Mouse (Mus musculus): ENCODE results near the gene Shank2. TPM values are rescaled to one million over a fixed set of nuclear protein-coding genes. Genes with fewer than 3 reads are reported as not detected.
A peak's percentile ranks its signal among the peaks of the same experiment; 100 is the strongest.

Shank2 gene
- total RNA-seq, 2 experiments from 2014 or later, result 0.08 to 0.14 TPM

- intact Hi-C loops (cut with DNase I), result no loop called here
- Histone ChIP-seq H3K27ac (no peak overlapping the region), H3K4me3 (no peak overlapping the region)
- no peak for TF ChIP-seq CTCF (IDR thresholded peaks at IDR 0.05)
- DNase-seq, result no peak
These were observed 230.5 kb downstream of the Shank2 start for GRCm38 (mm10) chr7:144232132-144232706.

DNA sequence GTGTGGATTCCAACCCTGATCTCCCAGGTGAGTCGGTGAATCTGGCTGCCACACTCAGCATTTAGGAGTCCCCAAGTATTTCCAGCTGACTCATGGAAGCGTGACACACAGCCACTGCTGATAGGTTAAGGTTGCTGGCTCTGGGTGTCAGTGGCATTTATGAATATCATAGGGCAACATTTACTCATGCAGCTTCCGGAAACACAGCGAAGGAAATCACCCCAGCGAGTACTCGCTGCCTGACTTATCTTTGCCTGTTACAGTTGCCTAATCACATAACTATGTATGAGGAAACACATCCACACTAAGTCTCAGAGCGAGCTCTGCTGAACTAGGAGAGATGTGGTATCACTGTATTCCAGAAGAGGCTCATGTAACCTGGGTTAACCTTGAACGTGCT lies 231.8 kb downstream of the Shank2 start:
- Histone ChIP-seq H3K27ac (no peak overlapping the region), H3K4me3 (no peak overlapping the region)
- DNase-seq, result no peak
- intact Hi-C loops (cut with DNase I), result no loop called here
- TF ChIP-seq CTCF (IDR thresholded peaks at IDR 0.05), result no peak

GRCm38 (mm10) chr7:144234783-144235182 lies 233.1 kb downstream of the Shank2 start:
- Histone ChIP-seq H3K4me3 (no peak overlapping the region), H3K27ac (no peak overlapping the region)
- DNase-seq, result no peak
- TF ChIP-seq CTCF (IDR thresholded peaks at IDR 0.05), result peak; percentile 11; the same call in 1 of the 2 replicates
- intact Hi-C loops (cut with DNase I), result no loop called here

DNA sequence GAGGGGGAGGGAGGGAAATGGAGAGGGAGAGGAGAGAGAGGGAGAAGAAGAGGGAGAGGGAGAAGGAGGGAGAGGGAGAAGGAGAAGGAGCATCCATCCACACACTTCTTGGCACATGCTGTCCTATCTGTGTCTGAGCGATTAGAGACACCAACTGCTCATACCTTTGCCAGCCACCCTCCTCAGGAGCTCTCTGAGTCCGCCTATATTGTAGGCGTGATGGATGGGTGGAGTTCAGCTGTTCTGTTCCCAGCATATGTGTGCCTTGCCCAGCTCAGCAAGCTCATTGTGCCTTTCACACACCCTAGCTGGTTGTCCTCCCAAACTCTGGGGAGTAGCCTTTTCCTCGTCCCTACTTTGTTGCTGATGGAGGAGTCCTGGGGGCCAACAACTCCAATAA lies 233.8 kb downstream of the Shank2 start:
- no peak overlapping the region for H3K27ac ChIP-seq
- intact Hi-C loops (cut with DNase I), result no loop called here
- no peak for TF ChIP-seq CTCF (IDR thresholded peaks at IDR 0.05)
- no peak overlapping the region for H3K4me3 ChIP-seq
- no peak for DNase-seq

DNA sequence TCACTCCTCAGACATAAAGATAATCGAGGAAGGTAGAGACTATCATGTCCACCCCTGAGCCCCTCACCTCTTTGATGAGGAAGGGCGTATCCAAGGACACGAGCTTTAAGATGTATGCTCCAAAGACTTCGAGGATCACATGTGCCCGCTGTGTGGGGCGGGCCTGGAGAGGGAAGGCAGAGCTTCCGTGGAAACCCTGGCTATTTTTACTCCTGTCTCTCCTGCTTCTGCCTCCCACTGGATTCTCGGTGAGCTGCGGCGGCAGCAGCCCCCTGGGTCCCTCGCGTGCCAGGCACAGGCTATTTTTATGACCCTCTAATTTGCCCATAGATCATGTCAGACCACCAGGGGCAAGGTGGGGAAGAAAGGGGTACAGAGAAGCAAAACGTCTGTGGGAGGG lies 235.1 kb downstream of the Shank2 start:
- H3K27ac ChIP-seq, result no peak overlapping the region
- intact Hi-C loops (cut with DNase I), result no loop called here

DNA sequence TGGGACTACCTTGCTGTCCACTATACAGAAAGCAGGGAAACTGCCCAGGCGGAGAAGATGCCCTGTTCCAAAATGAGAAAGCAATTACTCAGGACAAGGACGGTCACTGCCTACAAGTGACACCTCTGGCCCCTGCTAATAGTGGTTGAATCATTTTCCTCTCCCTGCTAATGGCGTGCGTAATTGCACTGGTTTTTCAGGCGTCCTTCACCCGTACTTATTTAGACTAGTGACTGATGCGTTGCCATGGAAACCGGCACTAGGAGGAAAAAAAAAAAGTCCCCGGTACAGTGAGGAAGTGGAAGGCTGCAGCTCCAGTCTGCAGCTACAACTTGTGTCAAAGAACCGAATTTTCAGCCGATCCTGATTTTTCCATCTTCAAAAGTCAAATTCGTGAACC lies 236.7 kb downstream of the Shank2 start:
- H3K27ac ChIP-seq, result no peak overlapping the region
- intact Hi-C loops (cut with DNase I), result no loop called here
- TF ChIP-seq CTCF (IDR thresholded peaks at IDR 0.05), result no peak
- peak; percentile 8 for DNase-seq
- H3K4me3 ChIP-seq, result no peak overlapping the region

More for the DNA sequence above, 235.1 kb downstream of the Shank2 start:
- TF ChIP-seq CTCF (IDR thresholded peaks at IDR 0.05), result no peak
- H3K4me3 ChIP-seq, result no peak overlapping the region
- DNase-seq, result no peak

GRCm38 (mm10) chr7:144238992-144239391 lies 237.3 kb downstream of the Shank2 start:
- no peak overlapping the region for H3K4me3 ChIP-seq
- no peak overlapping the region for H3K27ac ChIP-seq
- intact Hi-C loops (cut with DNase I), result no loop called here
- no peak for TF ChIP-seq CTCF (IDR thresholded peaks at IDR 0.05)
- DNase-seq, result no peak

DNA sequence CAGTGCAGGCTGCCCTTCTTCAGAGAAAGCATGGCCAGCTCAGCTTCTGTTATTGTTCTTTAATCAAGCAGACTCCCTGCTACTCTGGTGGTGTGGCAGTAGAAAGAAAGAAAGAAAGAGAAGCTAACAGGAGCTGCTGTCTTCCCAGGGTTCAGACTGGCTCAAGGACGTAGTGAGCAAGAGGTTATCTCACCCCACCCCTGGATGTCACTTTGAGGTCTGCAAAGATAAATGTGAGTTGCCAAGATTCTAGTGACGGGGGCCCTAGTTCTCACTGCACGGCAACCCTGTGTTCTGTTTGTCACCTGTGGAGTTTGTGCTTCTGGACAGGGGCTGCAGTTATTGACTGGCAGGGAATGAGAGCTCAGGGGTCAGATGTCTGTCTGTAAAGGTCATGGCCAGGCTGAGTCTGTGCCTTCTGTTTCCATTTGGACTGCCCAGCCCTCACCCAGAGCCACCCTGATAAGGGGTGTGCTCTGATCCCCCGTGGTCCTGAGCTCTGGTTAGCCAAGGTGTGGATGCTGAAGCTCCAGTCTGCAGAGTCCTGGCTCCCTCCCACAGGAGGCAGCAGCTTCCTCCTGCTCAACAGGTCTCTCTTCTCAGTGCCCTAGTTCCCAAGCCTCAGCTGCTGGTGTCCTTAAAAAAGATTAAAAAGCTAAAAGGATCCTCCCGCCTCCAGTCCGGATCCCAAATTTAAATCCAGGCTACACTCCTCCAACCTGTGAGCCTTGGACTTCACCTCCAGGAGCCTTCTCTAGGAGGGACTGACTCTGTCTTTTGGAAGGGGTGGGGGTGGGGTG lies 238.0 kb downstream of the Shank2 start:
- Histone ChIP-seq H3K27ac (no peak overlapping the region), H3K4me3 (no peak overlapping the region)
- TF ChIP-seq CTCF (IDR thresholded peaks at IDR 0.05), result no peak
- DNase-seq, result no peak
- intact Hi-C loops (cut with DNase I), result no loop called here

GRCm38 (mm10) chr7:144240736-144241343 lies 239.1 kb downstream of the Shank2 start:
- intact Hi-C loops (cut with DNase I), result no loop called here
- DNase-seq, result no peak
- TF ChIP-seq CTCF (IDR thresholded peaks at IDR 0.05), result no peak
- H3K4me3 ChIP-seq, result no peak overlapping the region
- H3K27ac ChIP-seq, result no peak overlapping the region

DNA sequence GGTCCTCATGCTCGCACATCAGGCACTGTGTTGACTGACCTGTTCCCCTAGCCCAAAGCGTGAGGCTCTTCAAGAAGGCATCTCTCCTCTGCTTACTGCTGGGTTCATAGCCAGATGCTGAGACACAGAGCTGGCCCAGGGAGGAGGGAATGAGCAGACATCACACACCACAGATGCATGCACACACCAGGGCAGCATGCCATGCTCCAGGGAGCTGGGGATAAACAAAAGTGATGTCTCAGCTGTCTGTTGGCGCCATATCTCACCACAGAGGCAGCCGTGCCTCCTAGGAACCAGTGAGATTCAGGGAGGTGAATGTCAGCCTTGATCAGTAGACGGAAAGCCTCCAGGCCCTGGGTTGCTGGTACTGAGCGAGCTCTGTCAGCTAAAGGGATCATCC lies 242.5 kb downstream of the Shank2 start:
- intact Hi-C loops (cut with DNase I), result no loop called here

GRCm38 (mm10) chr7:144246271-144246670 lies 244.5 kb downstream of the Shank2 start:
- intact Hi-C loops (cut with DNase I), result no loop called here

More for the DNA sequence above, 242.5 kb downstream of the Shank2 start:
- H3K4me3 ChIP-seq, result no peak overlapping the region
- H3K27ac ChIP-seq, result no peak overlapping the region
- DNase-seq, result peak; percentile 6
- TF ChIP-seq CTCF (IDR thresholded peaks at IDR 0.05), result no peak

DNA sequence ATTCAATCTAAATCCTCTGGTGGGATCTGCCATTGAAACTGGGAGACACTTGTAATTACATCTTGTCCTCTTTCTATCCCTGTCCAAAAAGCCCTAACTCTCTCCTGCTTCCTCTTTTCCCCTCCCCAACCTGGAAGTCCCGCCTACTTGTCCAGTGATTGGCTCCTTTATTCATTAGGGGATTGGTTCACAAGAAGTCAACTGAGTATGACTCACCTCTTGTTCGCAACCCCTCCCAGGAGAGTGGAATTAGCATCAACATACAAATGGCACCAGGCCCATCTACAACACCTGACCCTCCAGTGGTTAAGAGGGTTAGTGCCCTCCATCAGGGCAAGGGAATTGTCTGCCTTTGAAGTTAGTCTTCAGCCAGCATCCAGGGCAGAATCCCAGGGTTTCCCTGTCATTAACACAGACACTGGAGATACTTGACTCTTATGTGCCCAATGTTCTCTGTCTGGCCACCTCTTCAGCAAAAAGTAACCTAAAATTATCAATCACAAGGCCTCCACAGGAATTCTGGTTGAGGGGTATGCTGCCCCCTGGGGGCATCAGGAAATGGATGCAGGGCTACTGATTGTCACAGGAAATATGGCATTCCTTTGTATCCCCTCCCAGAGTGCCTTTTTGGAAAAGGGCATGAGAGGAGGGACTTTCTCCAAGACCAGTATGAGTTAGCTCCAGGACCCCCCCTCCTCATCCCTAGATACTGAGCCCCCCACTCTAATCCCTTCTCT lies 247.1 kb downstream of the Shank2 start:
- peak; percentile 4 for DNase-seq
- Histone ChIP-seq H3K4me3 (no peak overlapping the region), H3K27ac (no peak overlapping the region)
- no peak for TF ChIP-seq CTCF (IDR thresholded peaks at IDR 0.05)
- intact Hi-C loops (cut with DNase I), result no loop called here

More at GRCm38 (mm10) chr7:144246271-144246670, 244.5 kb downstream of the Shank2 start:
- no peak overlapping the region for H3K27ac ChIP-seq
- TF ChIP-seq CTCF (IDR thresholded peaks at IDR 0.05), result no peak
- no peak overlapping the region for H3K4me3 ChIP-seq
- peak; percentile 4 for DNase-seq

GRCm38 (mm10) chr7:144250791-144251190 lies 249.1 kb downstream of the Shank2 start:
- Histone ChIP-seq H3K27ac (no peak overlapping the region), H3K4me3 (no peak overlapping the region)
- no peak for DNase-seq
- no peak for TF ChIP-seq CTCF (IDR thresholded peaks at IDR 0.05)
- intact Hi-C loops (cut with DNase I), result no loop called here
